Mouse (Mus musculus) C2C12 (cell line): ENCODE measurements at regions not wholly inside any gene's neighbourhood (a gene's known extent, or its start where the extent isn't known, plus 50 kb on each side); places are given as distances from the start of the nearest gene placed in this dataset.

Experiments used
- CTCF ChIP-seq: IDR thresholded peaks from one replicate; pipeline ENCODE4 v1.5.1; 2011; ENCODE audit not compliant: control insufficient read depth, insufficient read depth, insufficient read length
- MYOG ChIP-seq: IDR thresholded peaks from one replicate; pipeline ENCODE4 v1.6.1; 2011; ENCODE audit not compliant: control insufficient read depth, insufficient read length; ENCODE audit errors: extremely low read depth

DNA sequence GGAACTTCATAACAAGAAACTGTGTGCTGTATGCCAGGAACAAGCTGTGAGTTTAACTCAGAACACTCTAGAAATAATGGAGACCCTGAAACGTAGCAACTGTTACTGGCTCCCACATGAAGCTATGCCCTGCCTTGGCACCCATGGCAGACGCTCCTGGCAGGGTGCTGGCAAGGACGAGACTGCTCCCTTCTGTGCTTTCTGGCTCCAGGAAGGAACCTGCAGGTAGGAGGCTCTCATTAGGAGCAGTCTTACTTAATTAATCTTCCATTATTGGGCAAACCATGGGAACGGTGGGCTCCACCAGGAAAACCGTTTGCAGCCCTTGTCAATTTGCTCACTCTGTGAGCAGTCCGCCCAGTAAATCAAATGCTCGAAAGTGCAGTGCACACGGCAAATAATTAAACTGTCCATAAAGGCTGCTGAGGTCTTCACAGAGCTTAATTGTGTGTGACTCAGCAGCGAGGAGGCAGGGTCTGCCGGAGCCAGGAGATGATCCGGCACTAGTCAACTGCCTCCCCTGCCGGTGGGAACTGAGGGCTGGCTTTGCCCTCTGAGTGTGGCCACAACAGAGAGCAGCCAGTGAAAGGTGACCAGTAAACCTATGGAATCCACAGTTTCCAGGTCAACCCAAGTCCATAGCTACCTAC is 285.2 kb upstream of the Zdhhc25 start:
- TF ChIP-seq CTCF, result no peak
- TF ChIP-seq MYOG, result no peak
